Mouse (Mus musculus) lung, postnatal 0 days (tissue): ENCODE measurements around the gene Tmem205.

ENCODE experiments used
- CTCF ChIP-seq: IDR thresholded peaks from 2 replicates; pipeline ENCODE4 v1.5.1; 2016; ENCODE audit warnings: antibody characterized with exemption, mild to moderate bottlenecking
- EP300 ChIP-seq: IDR thresholded peaks from 2 replicates; pipeline ENCODE4 v1.6.1; 2016; ENCODE audit warnings: antibody characterized with exemption, mild to moderate bottlenecking, control low read depth

GRCm38 (mm10) chr9:21889229-21889628 is 38.1 kb downstream of the Tmem205 start:
- TF ChIP-seq CTCF (peak; percentile 61), EP300 (no peak)
